Mouse (Mus musculus) layer of hippocampus, adult 9-10 months (tissue): ENCODE data around the gene Rps27l.

Source experiments
- DNase-seq: peaks from one replicate; pipeline ENCODE4 v3.0.0; 2022; ENCODE audit warnings: low spot score

The Rps27l gene

GRCm38 (mm10) chr9:66920488-66921279 lies 25.2 kb upstream of the Rps27l start:
- DNase-seq: no peak

GRCm38 (mm10) chr9:66922076-66922475 lies 23.8 kb upstream of the Rps27l start:
- DNase-seq: no peak

DNA sequence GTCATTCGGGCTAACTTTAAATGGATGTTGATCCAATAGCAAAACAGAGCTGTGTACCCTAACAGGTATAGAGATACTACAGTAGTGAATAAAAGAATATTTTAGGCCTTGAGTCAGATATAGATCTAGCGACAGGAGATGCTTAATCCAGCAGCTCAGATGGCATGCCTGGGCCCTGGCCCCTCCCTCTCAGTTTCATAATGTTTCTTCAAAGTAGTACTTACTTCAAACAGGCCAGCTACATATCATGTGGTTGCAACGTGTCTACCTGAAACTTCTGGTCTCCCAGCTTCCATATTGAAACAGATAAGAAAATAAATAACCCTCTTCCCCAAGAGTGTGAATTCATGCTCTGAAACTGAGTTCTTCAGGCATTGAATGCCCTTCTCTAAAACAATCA lies 20.0 kb upstream of the Rps27l start:
- DNase-seq: no peak

DNA sequence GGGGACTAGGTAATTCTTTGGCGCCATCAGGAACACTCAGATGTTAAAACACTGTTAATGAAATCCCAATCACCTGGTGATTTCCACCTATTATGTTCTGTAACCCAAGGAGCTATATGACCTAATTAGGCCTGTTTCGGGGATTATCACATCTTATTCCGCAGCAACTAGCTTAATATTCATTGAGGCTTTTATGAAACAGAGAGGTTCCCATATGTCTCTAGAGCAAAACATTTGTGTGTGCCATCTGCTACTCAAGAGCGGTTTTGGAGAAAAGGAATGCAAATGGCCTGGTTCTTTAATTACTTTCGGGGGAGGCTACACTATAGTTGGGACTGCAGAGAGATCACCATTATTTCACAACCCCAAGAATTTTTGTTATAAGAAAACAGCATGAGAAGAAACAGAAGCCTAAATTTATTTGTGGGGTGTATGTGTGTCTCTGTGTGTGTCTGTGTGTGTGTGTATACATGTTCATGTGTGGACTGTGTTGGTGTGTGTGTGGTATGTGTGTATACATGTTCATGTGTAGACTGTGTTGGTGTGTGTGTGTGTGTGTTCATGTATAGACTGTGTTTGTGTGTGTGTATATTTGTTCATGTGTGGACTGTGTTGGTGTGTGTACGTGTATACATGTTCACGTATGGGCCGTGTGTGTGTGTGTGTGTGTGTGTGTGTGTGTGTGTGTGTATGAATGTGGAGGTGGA lies 18.0 kb upstream of the Rps27l start:
- DNase-seq: peak; percentile 66

DNA sequence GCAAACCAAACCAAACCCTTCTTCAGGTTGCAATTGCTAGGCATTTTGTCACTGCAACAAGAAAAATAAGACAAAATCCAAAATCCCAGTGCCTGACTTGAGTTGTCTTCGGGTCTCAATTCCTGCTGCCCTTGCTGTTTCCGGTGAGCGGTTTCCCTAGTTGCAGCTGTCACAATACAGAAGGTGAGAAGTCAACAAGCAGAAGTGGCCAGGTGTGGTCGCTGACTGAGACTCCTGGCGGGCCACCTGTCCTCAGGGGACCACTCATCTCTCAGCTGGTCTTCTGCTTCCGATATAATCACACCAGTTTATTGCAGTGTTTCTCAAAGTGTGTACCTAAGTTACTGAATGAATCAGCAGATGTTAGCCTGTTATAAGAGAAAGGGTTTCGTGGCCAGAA lies 15.5 kb upstream of the Rps27l start:
- DNase-seq: no peak

- no peak for DNase-seq
Observed at GRCm38 (mm10) chr9:66933869-66934808, 11.7 kb upstream of the Rps27l start.

GRCm38 (mm10) chr9:66937507-66937906 lies 8.4 kb upstream of the Rps27l start:
- DNase-seq: no peak

DNA sequence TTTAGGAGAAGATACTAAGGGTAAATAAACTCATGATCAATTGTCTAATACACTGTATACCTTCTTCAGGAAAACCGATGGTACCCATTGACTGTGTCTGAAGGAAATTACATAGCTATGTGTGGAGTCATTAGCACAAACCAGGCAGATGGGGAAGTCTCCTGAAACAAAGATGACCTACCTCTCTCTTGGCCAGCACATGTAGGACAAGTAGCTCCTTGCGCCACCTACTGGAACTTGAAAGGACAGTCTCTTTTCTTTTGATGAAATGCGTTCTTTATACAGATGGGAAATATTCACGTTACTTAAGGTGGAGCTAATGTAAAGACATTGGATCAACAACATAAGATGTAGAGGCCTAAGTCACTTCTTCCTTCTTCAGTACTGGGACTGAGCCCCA lies 7.0 kb upstream of the Rps27l start:
- DNase-seq: no peak

DNA sequence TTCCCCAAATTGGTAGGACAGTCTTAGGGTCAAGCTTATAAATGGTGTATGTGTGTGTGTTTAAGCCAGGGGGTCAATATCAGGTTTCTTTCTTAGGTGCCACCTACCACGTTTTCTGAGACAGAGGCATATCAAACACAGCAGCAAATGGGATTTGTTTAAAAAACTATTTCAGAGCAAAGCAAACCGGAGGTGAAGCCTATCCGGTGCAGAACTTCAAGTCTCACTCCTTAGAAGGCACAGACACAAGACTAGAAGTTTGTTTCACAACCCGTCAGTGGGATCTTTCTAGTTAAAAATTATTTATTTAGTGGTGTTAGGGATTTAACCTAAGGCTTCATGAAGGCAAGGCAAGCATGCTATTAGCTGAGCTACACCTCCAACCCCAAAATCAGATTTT lies 725 bp upstream of the Rps27l start:
- no peak for DNase-seq

GRCm38 (mm10) chr9:66948536-66948935 lies 2.6 kb downstream of the Rps27l start:
- no peak for DNase-seq

DNA sequence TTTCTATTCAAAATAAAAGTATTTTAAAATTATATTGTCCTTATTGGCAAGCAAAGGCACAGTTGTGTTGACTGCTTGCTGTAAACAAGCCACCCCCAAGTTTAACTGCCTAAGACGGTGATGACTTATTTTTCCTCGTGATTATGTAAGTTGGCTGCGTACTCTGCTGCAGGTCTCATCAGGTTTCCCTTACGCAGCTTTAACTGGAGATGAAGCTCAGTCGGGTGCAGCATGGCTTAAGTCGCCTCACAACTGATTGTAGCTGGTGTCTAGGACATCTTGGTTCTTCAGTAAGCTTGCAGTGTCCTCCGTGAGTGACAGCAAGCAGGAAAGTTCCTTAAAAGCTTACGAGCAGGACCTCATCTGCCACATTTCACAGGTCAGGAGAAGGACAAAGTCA lies 6.4 kb downstream of the Rps27l start:
- DNase-seq: no peak

DNA sequence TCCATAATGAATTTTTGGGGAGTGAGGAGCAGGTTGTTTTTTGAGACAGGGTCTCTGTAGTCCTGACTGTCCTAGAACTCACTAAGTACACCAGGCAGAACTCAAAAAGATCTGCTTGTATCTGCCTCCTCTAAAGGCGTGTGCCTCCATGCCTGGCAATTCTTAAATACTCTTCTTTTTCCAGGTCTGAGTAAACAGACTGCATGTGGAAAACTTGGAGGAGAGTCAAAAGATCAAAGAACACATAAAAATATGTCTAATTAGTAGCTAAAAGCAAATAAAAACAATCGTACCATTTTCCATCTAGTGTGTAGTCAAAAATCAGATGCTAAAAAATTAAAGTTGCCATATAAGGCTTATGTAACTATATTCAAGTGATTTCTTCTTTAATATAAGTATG lies 7.0 kb downstream of the Rps27l start:
- DNase-seq: no peak

- DNase-seq: no peak
Observed at GRCm38 (mm10) chr9:66957451-66957850, 11.6 kb downstream of the Rps27l start.

GRCm38 (mm10) chr9:66961478-66961877 lies 15.6 kb downstream of the Rps27l start:
- no peak for DNase-seq

DNA sequence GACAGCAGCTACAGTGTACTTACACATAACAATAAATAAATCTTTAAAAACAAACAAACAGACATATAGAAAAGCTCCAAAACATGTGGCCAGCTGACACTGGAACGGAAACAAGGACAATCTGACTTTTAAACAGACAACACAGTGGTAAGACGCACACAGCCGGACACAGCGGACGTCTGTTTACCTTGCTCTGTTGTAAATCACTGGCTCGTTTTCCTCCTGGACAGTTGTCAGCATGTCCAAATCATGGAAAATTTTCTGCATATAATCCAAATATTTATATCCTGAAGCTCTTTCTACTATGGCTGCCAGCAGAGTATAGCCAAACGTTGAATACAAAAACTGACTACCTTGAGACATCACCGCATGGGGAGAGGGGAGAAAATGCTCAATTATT lies 21.6 kb downstream of the Rps27l start:
- DNase-seq: no peak

GRCm38 (mm10) chr9:66971116-66971515 lies 25.2 kb downstream of the Rps27l start:
- DNase-seq: no peak

DNA sequence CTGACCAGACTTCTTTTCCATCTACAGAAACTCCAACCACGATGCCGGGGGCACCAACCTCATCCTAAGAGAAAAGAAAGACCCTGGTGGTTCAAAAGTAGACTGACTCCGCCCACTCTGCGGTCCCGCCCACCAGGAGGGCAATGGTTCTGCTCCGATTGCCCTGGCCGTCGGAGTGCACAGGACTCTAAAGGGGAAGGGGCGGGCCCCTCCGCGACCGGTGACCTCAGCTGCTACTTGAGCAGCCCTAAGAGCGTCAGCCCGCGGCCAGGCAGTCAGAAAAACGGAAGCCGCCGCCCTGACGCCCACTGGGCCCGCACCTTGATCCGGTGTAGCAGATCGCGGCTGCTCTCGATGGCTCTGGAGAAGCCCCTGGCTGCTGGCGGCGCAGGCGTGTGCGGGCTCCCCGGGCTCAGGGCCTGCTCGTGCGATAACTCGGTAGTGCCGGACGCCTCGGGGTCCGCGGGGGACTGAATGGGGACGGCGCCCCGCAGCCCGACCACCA lies 28.9 kb downstream of the Rps27l start:
- no peak for DNase-seq

DNA sequence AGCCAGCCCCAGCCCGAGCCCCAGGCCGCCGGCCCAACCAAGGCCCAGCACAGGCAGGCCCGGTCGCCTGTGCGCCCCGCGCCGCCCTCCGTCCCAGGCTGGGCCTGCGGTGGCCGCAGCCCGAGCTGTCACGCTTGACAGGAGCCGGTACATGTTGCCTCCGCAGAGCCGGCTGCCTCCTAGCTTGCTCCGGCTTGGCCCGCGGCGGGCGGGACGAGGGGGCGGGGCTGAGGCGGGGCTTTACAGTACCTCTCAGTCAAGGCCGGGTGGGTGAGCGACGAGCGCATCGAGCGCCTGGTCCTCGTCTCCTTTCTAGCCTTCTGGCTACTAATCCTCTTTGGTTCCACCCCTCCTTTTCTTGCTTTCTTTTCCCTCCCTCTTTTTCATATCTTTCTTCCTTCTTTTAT lies 29.4 kb downstream of the Rps27l start, which contains the start of gene Lactb:
Lactb (minus strand) TSS at position 246 of the 407 bp plus-strand sequence.
- DNase-seq: peak; percentile 71

DNA sequence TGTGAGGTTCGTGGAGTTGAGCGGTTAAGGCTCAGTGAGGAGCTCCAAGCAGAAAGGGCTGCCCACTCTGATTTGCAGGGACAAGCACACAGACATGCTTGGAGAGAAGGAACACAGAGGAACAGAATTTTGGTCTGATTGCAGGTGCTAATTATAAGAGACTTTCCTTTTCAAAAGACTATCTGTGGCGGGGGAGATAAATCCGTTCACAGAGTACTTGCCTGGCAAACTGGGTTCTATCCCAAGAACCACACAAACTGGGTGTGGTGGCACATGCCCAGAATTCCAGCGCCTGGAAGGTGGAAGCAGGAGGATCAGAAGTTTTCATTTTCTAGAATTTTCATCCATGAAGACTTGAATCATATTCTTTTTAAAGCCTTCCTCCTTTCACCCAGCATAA lies 31.2 kb downstream of the Rps27l start:
- no peak for DNase-seq

- no peak for DNase-seq
Observed at GRCm38 (mm10) chr9:66977982-66978381, 32.1 kb downstream of the Rps27l start.

DNA sequence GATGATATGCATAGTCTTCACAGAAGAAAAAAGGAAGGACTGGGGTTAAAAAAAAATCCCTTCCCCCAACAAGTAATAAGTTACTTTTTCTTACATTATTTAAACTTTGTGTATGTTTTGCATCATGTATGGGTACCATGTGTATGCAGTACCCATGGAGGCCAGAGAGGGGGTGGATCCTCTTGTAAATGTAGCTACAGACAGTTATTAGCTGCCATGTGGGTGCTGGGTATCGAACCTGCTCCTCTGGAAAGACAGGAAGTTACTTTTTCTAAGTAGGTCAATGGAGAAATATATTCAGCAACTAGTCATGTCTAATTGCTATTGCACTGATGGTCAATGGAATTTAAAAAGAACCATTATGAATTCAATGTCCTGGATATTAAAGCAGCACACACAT lies 32.6 kb downstream of the Rps27l start:
- no peak for DNase-seq

DNA sequence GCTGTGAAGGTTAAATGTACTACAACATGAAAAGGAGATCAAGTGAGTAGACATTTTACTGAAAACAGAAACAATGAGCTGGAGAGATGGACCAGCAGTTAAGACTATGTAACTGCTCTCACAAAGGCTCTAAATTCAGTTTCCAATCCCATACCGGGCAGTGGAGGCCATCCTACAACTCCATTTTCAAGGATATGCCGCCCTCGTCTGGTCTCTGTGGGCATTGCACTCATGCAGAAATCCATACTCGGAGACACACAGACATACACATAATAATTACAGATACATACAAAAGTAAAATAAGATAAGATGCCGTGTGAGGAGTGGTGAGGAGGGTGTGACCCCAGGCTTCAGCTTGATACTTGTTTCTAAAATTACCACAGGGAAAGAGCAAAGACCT lies 34.6 kb downstream of the Rps27l start:
- peak; percentile 73 for DNase-seq
